34 mouse cellular contexts compared by ENCODE assay signal in the genomic region with DNA sequence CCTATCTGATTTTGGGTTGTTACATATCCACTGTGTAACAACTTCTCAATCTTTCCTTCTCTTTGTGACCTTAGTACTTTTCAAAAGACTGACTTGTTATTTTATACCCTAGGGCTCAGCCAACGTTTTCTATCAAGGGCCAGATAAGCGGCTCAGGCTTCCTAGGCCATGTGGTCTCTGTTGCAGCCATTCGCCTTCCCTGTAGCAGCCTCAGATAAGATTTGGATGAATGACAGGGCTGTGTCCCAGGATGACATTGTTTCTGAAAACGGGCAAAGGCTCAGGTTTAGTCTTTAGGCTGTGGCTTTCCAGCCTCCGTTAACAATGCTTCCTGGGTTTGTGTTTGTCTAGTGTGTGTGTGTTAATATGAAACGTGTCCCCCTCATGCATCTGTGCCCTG. TPM values are rescaled to one million over a fixed set of nuclear protein-coding genes. Genes with fewer than 3 reads are reported as not detected.
A peak's percentile ranks its signal among the peaks of the same experiment; 100 is the strongest.
DNase-seq lines count a peak whose midpoint lies in the region; ATAC-seq and TF ChIP-seq lines count a peak whose summit lies in the region.
"Had no signal": no experiment of that assay in that cellular context is flagged by ENCODE, and none has a peak within 500 bp of the region (broad histone marks: within the 10 kb centered on the region; RNA-seq: fewer than 3 reads in every experiment).

No protein-coding gene starts in this region.

- H3K27ac ChIP-seq in heart, adult 2 months = peak overlapping the region; percentile 91
- peak overlapping the region; percentile 74; the same call in 1 of the 2 replicates for H3K27ac ChIP-seq in heart, embryonic 10.5 days
- H3K27ac ChIP-seq in heart, embryonic 15.5 days = peak overlapping the region; percentile 91
- no peak overlapping the region for H3K27ac ChIP-seq in gastrocnemius, adult 2 months
- H3K27ac ChIP-seq in layer of hippocampus, adult 2 months = no peak overlapping the region
- H3K27ac ChIP-seq: embryonic facial prominence, embryonic 10.5 days; embryonic facial prominence, embryonic 15.5 days; forebrain, embryonic 12.5 days; hindbrain, embryonic 12.5 days; hindbrain, postnatal 0 days; liver, embryonic 14.5 days; macrophage; neural tube, embryonic 15.5 days had no signal

- no peak overlapping the region for H3ac ChIP-seq in myocyte (ENCODE audit: control insufficient read depth, insufficient read length)

- H3K79me2 ChIP-seq in heart, adult 2 months (replicated peaks; ENCODE audit: control insufficient read depth, insufficient read depth, low read length) = no peaks in the 10 kb centered on the region; the same call in 1 of the 2 replicates
- H3K79me2 ChIP-seq in myocyte (ENCODE audit: control insufficient read depth, insufficient read depth) = peaks cover 58% of the 10 kb centered on the region

- H3K4me2 ChIP-seq in heart, embryonic 15.5 days = no peak overlapping the region
- H3K4me2 ChIP-seq in myocyte (ENCODE audit: low read depth) = peak overlapping the region; percentile 61
- H3K4me2 ChIP-seq: embryonic facial prominence, embryonic 15.5 days; forebrain, embryonic 12.5 days; hindbrain, embryonic 12.5 days; neural tube, embryonic 15.5 days had no signal

- intact Hi-C loops in heart, adult 2 months (cut with DNase I) = loop anchor here (5.0 kb wide), 1 partner anchor 36 kb away; a partner anchor contains a TSS
- intact Hi-C loops in gastrocnemius, adult 2 months (cut with DNase I) = no loop called here

- no peak overlapping the region for H3K9ac ChIP-seq in heart, adult 2 months (ENCODE audit: low read depth, low read length)
- H3K9ac ChIP-seq in heart, embryonic 15.5 days = no peak overlapping the region
- H3K9ac ChIP-seq: embryonic facial prominence, embryonic 15.5 days; forebrain, embryonic 12.5 days; forebrain, postnatal 0 days; hindbrain, embryonic 12.5 days; liver, embryonic 14.5 days; neural tube, embryonic 15.5 days had no signal

- DNase-seq in heart, adult 2 months = peak in 1 of 2 experiments; percentile 62
- no peak for DNase-seq in heart, embryonic 10.5 days (ENCODE audit: low spot score)
- no peak for DNase-seq in gastrocnemius, adult 2 months
- DNase-seq in embryo, embryonic 10 days (ENCODE audit: low spot score) = no peak
- no peak for DNase-seq in layer of hippocampus, adult 2 months (ENCODE audit: low spot score in 2 of 2)
- DNase-seq: adrenal gland, adult 2 months; adrenal gland, postnatal 36 days; cerebellum, adult 18-20 months; cerebellum, postnatal 10 days; forebrain, postnatal 0 days; gastrocnemius, postnatal 14 days; kidney, adult 9 months; kidney, postnatal 10 days; layer of hippocampus, adult 9-11 months; liver; lung, adult 2 months; lung, postnatal 10 days; midbrain, embryonic 14.5 days; right cerebral cortex, postnatal 25 days; spleen, adult 18-20 months; thymus, postnatal 14 days had no signal

- no peaks in the 10 kb centered on the region for H3K9me3 ChIP-seq in heart, embryonic 10.5 days
- H3K9me3 ChIP-seq in heart, embryonic 15.5 days (replicated peaks) = no peaks in the 10 kb centered on the region
- H3K9me3 ChIP-seq: embryonic facial prominence, embryonic 15.5 days; neural tube, embryonic 15.5 days had no signal

- no peak for ATAC-seq in heart, embryonic 15.5 days (replicated peaks; ENCODE audit: insufficient number of reproducible peaks, insufficient read depth, low FRiP score, low read depth)
- ATAC-seq: activated CD4-positive, CD25-positive, alpha-beta regulatory T cell, adult 4 months; forebrain, postnatal 0 days; hindbrain, postnatal 0 days; intestine, embryonic 16.5 days had no signal

- TF ChIP-seq CTCF in heart, adult 2 months (IDR thresholded peaks at IDR 0.05) = no peak
- no peak for TF ChIP-seq CTCF in gastrocnemius, adult 2 months (IDR thresholded peaks at IDR 0.05)
- no peak for TF ChIP-seq CTCF in layer of hippocampus, adult 2 months (conservative IDR thresholded peaks at IDR 0.05)

- H3K4me1 ChIP-seq in heart, adult 2 months (ENCODE audit: control insufficient read depth, insufficient read depth, low read length) = peaks cover 14% of the 10 kb centered on the region
- peaks cover 66% of the 10 kb centered on the region for H3K4me1 ChIP-seq in heart, embryonic 10.5 days
- peaks cover 79% of the 10 kb centered on the region for H3K4me1 ChIP-seq in heart, embryonic 15.5 days (replicated peaks)
- H3K4me1 ChIP-seq: forebrain, embryonic 12.5 days; hindbrain, embryonic 12.5 days had no signal

- WGBS in heart, adult 2 months = 18% methylated on average over 6 of the region's 6 CpGs
- WGBS in heart, embryonic 10.5 days = 28% methylated on average over 6 of the region's 6 CpGs
- 29% methylated on average over 6 of the region's 6 CpGs for WGBS in heart, embryonic 15.5 days

- peak; percentile 36; the same call in 1 of the 2 replicates for TF ChIP-seq POLR2A in heart, adult 2 months (IDR thresholded peaks at IDR 0.05; ENCODE audit: insufficient read depth, low read depth, low read length)
- TF ChIP-seq POLR2A in myocyte (IDR thresholded peaks at IDR 0.05; ENCODE audit: insufficient read length, low read depth) = no peak

- TF ChIP-seq EP300 in heart, adult 2 months (IDR thresholded peaks at IDR 0.05; ENCODE audit: insufficient read depth, low read depth, low read length) = peak; percentile 78

- no peak overlapping the region for H3K4me3 ChIP-seq in heart, adult 2 months
- H3K4me3 ChIP-seq in heart, embryonic 10.5 days = no peak overlapping the region
- H3K4me3 ChIP-seq in heart, embryonic 15.5 days = no peak overlapping the region
- H3K4me3 ChIP-seq in myocyte = no peak overlapping the region
- no peak overlapping the region for H3K4me3 ChIP-seq in gastrocnemius, adult 2 months
- H3K4me3 ChIP-seq in layer of hippocampus, adult 2 months = no peak overlapping the region
- H3K4me3 ChIP-seq: embryonic facial prominence, embryonic 10.5 days; embryonic facial prominence, embryonic 15.5 days; forebrain, embryonic 12.5 days; hindbrain, embryonic 12.5 days; neural tube, embryonic 15.5 days had no signal

- H3K36me3 ChIP-seq in heart, adult 2 months (ENCODE audit: control insufficient read depth, insufficient read depth, low read length) = peaks cover 18% of the 10 kb centered on the region
- peaks cover 7% of the 10 kb centered on the region; the same call in 1 of the 2 replicates for H3K36me3 ChIP-seq in heart, embryonic 10.5 days
- H3K36me3 ChIP-seq in heart, embryonic 15.5 days = no peaks in the 10 kb centered on the region
- no peaks in the 10 kb centered on the region for H3K36me3 ChIP-seq in myocyte (ENCODE audit: control insufficient read depth, insufficient read depth)
- H3K36me3 ChIP-seq: embryonic facial prominence, embryonic 10.5 days; embryonic facial prominence, embryonic 15.5 days; forebrain, embryonic 12.5 days; hindbrain, embryonic 12.5 days; neural tube, embryonic 15.5 days had no signal

- no peaks in the 10 kb centered on the region for H3K27me3 ChIP-seq in heart, adult 2 months (ENCODE audit: control insufficient read depth, insufficient read depth, low read length)
- no peaks in the 10 kb centered on the region for H3K27me3 ChIP-seq in heart, embryonic 10.5 days (ENCODE audit: insufficient read depth, poor library complexity, severe bottlenecking)
- no peaks in the 10 kb centered on the region for H3K27me3 ChIP-seq in heart, embryonic 15.5 days
- no peaks in the 10 kb centered on the region for H3K27me3 ChIP-seq in myocyte (ENCODE audit: control insufficient read depth, insufficient read depth, insufficient read length)
- H3K27me3 ChIP-seq: embryonic facial prominence, embryonic 15.5 days; forebrain, embryonic 12.5 days; hindbrain, embryonic 12.5 days; neural tube, embryonic 15.5 days had no signal

TF ChIP-seq in myocyte, 11 proteins besides CTCF, POLR2A, EP300 and RAD21:
- TF ChIP-seq TCF12 (IDR thresholded peaks at IDR 0.05; ENCODE audit: insufficient read depth, poor library complexity, severe bottlenecking) = no peak
- TF ChIP-seq REST (IDR thresholded peaks at IDR 0.05; ENCODE audit: insufficient read depth, insufficient read length) = no peak
- no peak for TF ChIP-seq USF1 (IDR thresholded peaks at IDR 0.05; ENCODE audit: low read depth)
- TF ChIP-seq POLR2AphosphoS2 (IDR thresholded peaks at IDR 0.05; ENCODE audit: insufficient read length, low read depth) = no peak
- TF ChIP-seq MYOG (IDR thresholded peaks at IDR 0.05; ENCODE audit: control insufficient read depth in 1 of 3, insufficient read depth in 1 of 3, insufficient read length in 2 of 3, low read depth in 2 of 3) = no peak
- no peak for TF ChIP-seq TCF3 (IDR thresholded peaks at IDR 0.05; ENCODE audit: insufficient read length, low read depth)
- TF ChIP-seq MAX (IDR thresholded peaks at IDR 0.05; ENCODE audit: low read depth) = no peak
- no peak for TF ChIP-seq SRF (IDR thresholded peaks at IDR 0.05; ENCODE audit: control insufficient read depth, insufficient read length, low read depth)
- no peak for TF ChIP-seq E2F4 (IDR thresholded peaks at IDR 0.05; ENCODE audit: insufficient read depth)
- no peak for TF ChIP-seq CEBPB (IDR thresholded peaks at IDR 0.05; ENCODE audit: insufficient read depth, poor library complexity, severe bottlenecking)
- TF ChIP-seq MYOD1 (IDR thresholded peaks at IDR 0.05; ENCODE audit: control insufficient read depth in 1 of 3, insufficient read length in 2 of 3, low read depth in 2 of 3) = no peak

RNA-seq across cellular contexts. Expression of a gene that starts 36.3 kb away (rescaled TPM):
- total RNA-seq in heart, adult 2 months (2021) = 100 to 1,000 TPM; 194 to 231 TPM
- 143 and 161 TPM in 2 replicates for polyA plus RNA-seq in heart, adult 2 months (2012; rRNA removed)
- 18.3 and 34.7 TPM in 2 replicates for polyA plus RNA-seq in heart, embryonic 10.5 days (2016; fragmentation: Nextera tagmentation; extraction: Ambion mirVana)
- 39.9 and 44.4 TPM in 2 replicates for polyA plus RNA-seq in heart, embryonic 15.5 days (2015; fragmentation: Nextera tagmentation; extraction: Ambion mirVana)
- polyA plus RNA-seq in myocyte (2012; fragmentation: generic; extraction: Trizol) = 35.4 TPM
- 10 to 100 TPM; 72.6 to 73.2 TPM for total RNA-seq in gastrocnemius, adult 2 months (2021)
- total RNA-seq in layer of hippocampus, adult 2 months (2021) = 1 to 10 TPM; 2.3 to 3.3 TPM
- total RNA-seq: monocyte, adult 5-6 weeks had no signal
- polyA plus RNA-seq: macrophage had no signal

Comparison
In these comparisons a context has a peak if more than half of its experiments do, and no peak if none do; other contexts are left out.
1. H3K27ac ChIP-seq: peak in heart, adult 2 months (single experiment), heart, embryonic 10.5 days (single experiment) and heart, embryonic 15.5 days (single experiment); none in gastrocnemius, adult 2 months (single experiment) and layer of hippocampus, adult 2 months (single experiment).